Mouse (Mus musculus): ENCODE measurements at regions not wholly inside any gene's neighbourhood (a gene's known extent, or its start where the extent isn't known, plus 50 kb on each side); places are given as distances from the start of the nearest gene placed in this dataset.

GRCm38 (mm10) chr2:137510671-137511235 lies 394.3 kb upstream of the Jag1 start:
- Histone ChIP-seq H3K4me3 (ENCODE audit: insufficient read depth in 1 of 2, low read depth in 1 of 2, low read length in 2 of 2, poor library complexity in 1 of 2, severe bottlenecking in 1 of 2) (no peak overlapping the region), H3K9me3 (ENCODE audit: control insufficient read depth, insufficient read depth, low read depth, low read length) (no peaks in the 10 kb centered on the region), H3K36me3 (ENCODE audit: control insufficient read depth, insufficient read depth, low read length, poor library complexity, severe bottlenecking) (no peaks in the 10 kb centered on the region), H3K4me1 (ENCODE audit: control insufficient read depth in 2 of 2, insufficient read depth in 2 of 2, low read length in 2 of 2, poor library complexity in 1 of 2) (no peaks in the 10 kb centered on the region), H3K9ac (ENCODE audit: insufficient read depth, low read depth, low read length, poor library complexity, severe bottlenecking) (no peak overlapping the region), H3K27ac (ENCODE audit: insufficient read depth, low read depth, low read length, poor library complexity, severe bottlenecking) (no peak overlapping the region)
- TF ChIP-seq HCFC1 (IDR thresholded peaks at IDR 0.05; ENCODE audit: borderline replicate concordance, insufficient read depth, low read length) (no peak), ZC3H11A (IDR thresholded peaks at IDR 0.05; ENCODE audit: borderline replicate concordance, low read depth, low read length) (no peak), MAFK (IDR thresholded peaks at IDR 0.05; ENCODE audit: insufficient read depth, low read depth, low read length) (no peak), CHD2 (IDR thresholded peaks at IDR 0.05; ENCODE audit: low read depth, low read length) (no peak), ZNF384 (IDR thresholded peaks at IDR 0.05; ENCODE audit: low read depth, low read length) (no peak)
- DNase-seq (ENCODE audit: low read depth, low spot score) = no peak
- in situ Hi-C loops (cut with MboI; ENCODE audit: low sequenced_read_pairs in 2 of 2, unreplicated experiment in 2 of 2) = no loop called here

GRCm38 (mm10) chr2:137501236-137501635 lies 384.8 kb upstream of the Jag1 start:
- Histone ChIP-seq H3K9me3 (ENCODE audit: control insufficient read depth, insufficient read depth, low read depth, low read length) (no peaks in the 10 kb centered on the region), H3K27ac (ENCODE audit: insufficient read depth, low read depth, low read length, poor library complexity, severe bottlenecking) (no peak overlapping the region), H3K36me3 (ENCODE audit: control insufficient read depth, insufficient read depth, low read length, poor library complexity, severe bottlenecking) (no peaks in the 10 kb centered on the region), H3K9ac (ENCODE audit: insufficient read depth, low read depth, low read length, poor library complexity, severe bottlenecking) (no peak overlapping the region), H3K4me3 (ENCODE audit: insufficient read depth in 1 of 2, low read depth in 1 of 2, low read length in 2 of 2, poor library complexity in 1 of 2, severe bottlenecking in 1 of 2) (no peak overlapping the region), H3K4me1 (ENCODE audit: control insufficient read depth in 2 of 2, insufficient read depth in 2 of 2, low read length in 2 of 2, poor library complexity in 1 of 2) (no peaks in the 10 kb centered on the region)
- in situ Hi-C loops (cut with MboI; ENCODE audit: low sequenced_read_pairs in 2 of 2, unreplicated experiment in 2 of 2) = no loop called here
- no peak for DNase-seq (ENCODE audit: low read depth, low spot score)
- TF ChIP-seq ZNF384 (IDR thresholded peaks at IDR 0.05; ENCODE audit: low read depth, low read length) (no peak), CHD2 (IDR thresholded peaks at IDR 0.05; ENCODE audit: low read depth, low read length) (no peak), MAFK (IDR thresholded peaks at IDR 0.05; ENCODE audit: insufficient read depth, low read depth, low read length) (no peak), HCFC1 (IDR thresholded peaks at IDR 0.05; ENCODE audit: borderline replicate concordance, insufficient read depth, low read length) (no peak), ZC3H11A (IDR thresholded peaks at IDR 0.05; ENCODE audit: borderline replicate concordance, low read depth, low read length) (no peak)

GRCm38 (mm10) chr2:137497616-137498015 lies 381.2 kb upstream of the Jag1 start:
- no peak for DNase-seq (ENCODE audit: low read depth, low spot score)
- TF ChIP-seq CHD2 (IDR thresholded peaks at IDR 0.05; ENCODE audit: low read depth, low read length) (no peak), MAFK (IDR thresholded peaks at IDR 0.05; ENCODE audit: insufficient read depth, low read depth, low read length) (no peak), HCFC1 (IDR thresholded peaks at IDR 0.05; ENCODE audit: borderline replicate concordance, insufficient read depth, low read length) (no peak), ZC3H11A (IDR thresholded peaks at IDR 0.05; ENCODE audit: borderline replicate concordance, low read depth, low read length) (no peak), ZNF384 (IDR thresholded peaks at IDR 0.05; ENCODE audit: low read depth, low read length) (no peak)
- no peak overlapping the region for H3K9ac ChIP-seq (ENCODE audit: insufficient read depth, low read depth, low read length, poor library complexity, severe bottlenecking)
- no peaks in the 10 kb centered on the region for H3K9me3 ChIP-seq (ENCODE audit: control insufficient read depth, insufficient read depth, low read depth, low read length)
- no peak overlapping the region for H3K27ac ChIP-seq (ENCODE audit: insufficient read depth, low read depth, low read length, poor library complexity, severe bottlenecking)
- in situ Hi-C loops (cut with MboI; ENCODE audit: low sequenced_read_pairs in 2 of 2, unreplicated experiment in 2 of 2) = no loop called here
- H3K36me3 ChIP-seq (ENCODE audit: control insufficient read depth, insufficient read depth, low read length, poor library complexity, severe bottlenecking) = no peaks in the 10 kb centered on the region
- no peaks in the 10 kb centered on the region for H3K4me1 ChIP-seq (ENCODE audit: control insufficient read depth in 2 of 2, insufficient read depth in 2 of 2, low read length in 2 of 2, poor library complexity in 1 of 2)
- no peak overlapping the region for H3K4me3 ChIP-seq (ENCODE audit: insufficient read depth in 1 of 2, low read depth in 1 of 2, low read length in 2 of 2, poor library complexity in 1 of 2, severe bottlenecking in 1 of 2)

GRCm38 (mm10) chr2:137493600-137493999 lies 377.2 kb upstream of the Jag1 start:
- in situ Hi-C loops (cut with MboI; ENCODE audit: low sequenced_read_pairs in 2 of 2, unreplicated experiment in 2 of 2) = no loop called here
- Histone ChIP-seq H3K4me1 (ENCODE audit: control insufficient read depth in 2 of 2, insufficient read depth in 2 of 2, low read length in 2 of 2, poor library complexity in 1 of 2) (no peaks in the 10 kb centered on the region), H3K9me3 (ENCODE audit: control insufficient read depth, insufficient read depth, low read depth, low read length) (no peaks in the 10 kb centered on the region), H3K9ac (ENCODE audit: insufficient read depth, low read depth, low read length, poor library complexity, severe bottlenecking) (no peak overlapping the region), H3K36me3 (ENCODE audit: control insufficient read depth, insufficient read depth, low read length, poor library complexity, severe bottlenecking) (no peaks in the 10 kb centered on the region), H3K27ac (ENCODE audit: insufficient read depth, low read depth, low read length, poor library complexity, severe bottlenecking) (no peak overlapping the region), H3K4me3 (ENCODE audit: insufficient read depth in 1 of 2, low read depth in 1 of 2, low read length in 2 of 2, poor library complexity in 1 of 2, severe bottlenecking in 1 of 2) (no peak overlapping the region)
- no peak for TF ChIP-seq ZC3H11A (IDR thresholded peaks at IDR 0.05; ENCODE audit: borderline replicate concordance, low read depth, low read length)
- no peak for DNase-seq (ENCODE audit: low read depth, low spot score)

- H3K9ac ChIP-seq (ENCODE audit: insufficient read depth, low read depth, low read length, poor library complexity, severe bottlenecking) = no peak overlapping the region
- H3K9me3 ChIP-seq (ENCODE audit: control insufficient read depth, insufficient read depth, low read depth, low read length) = no peaks in the 10 kb centered on the region
- no peak overlapping the region for H3K4me3 ChIP-seq (ENCODE audit: insufficient read depth in 1 of 2, low read depth in 1 of 2, low read length in 2 of 2, poor library complexity in 1 of 2, severe bottlenecking in 1 of 2)
- no peak for DNase-seq (ENCODE audit: low read depth, low spot score)
- H3K4me1 ChIP-seq (ENCODE audit: control insufficient read depth in 2 of 2, insufficient read depth in 2 of 2, low read length in 2 of 2, poor library complexity in 1 of 2) = no peaks in the 10 kb centered on the region
- no peak overlapping the region for H3K27ac ChIP-seq (ENCODE audit: insufficient read depth, low read depth, low read length, poor library complexity, severe bottlenecking)
- in situ Hi-C loops (cut with MboI; ENCODE audit: low sequenced_read_pairs in 2 of 2, unreplicated experiment in 2 of 2) = no loop called here
- TF ChIP-seq MAFK (IDR thresholded peaks at IDR 0.05; ENCODE audit: insufficient read depth, low read depth, low read length) (no peak), ZC3H11A (IDR thresholded peaks at IDR 0.05; ENCODE audit: borderline replicate concordance, low read depth, low read length) (no peak), CHD2 (IDR thresholded peaks at IDR 0.05; ENCODE audit: low read depth, low read length) (no peak), ZNF384 (IDR thresholded peaks at IDR 0.05; ENCODE audit: low read depth, low read length) (no peak), HCFC1 (IDR thresholded peaks at IDR 0.05; ENCODE audit: borderline replicate concordance, insufficient read depth, low read length) (no peak)
- no peaks in the 10 kb centered on the region for H3K36me3 ChIP-seq (ENCODE audit: control insufficient read depth, insufficient read depth, low read length, poor library complexity, severe bottlenecking)
Observed at GRCm38 (mm10) chr2:137489181-137489682, 372.8 kb upstream of the Jag1 start.

All from ES-E14 (cell line).